Mouse (Mus musculus): ENCODE results near the gene Riox1. TPM values are rescaled to one million over a fixed set of nuclear protein-coding genes. Genes with fewer than 3 reads are reported as not detected.
"Not testable (repeated sequence)": the region's sequence is repeated elsewhere in the genome, so short reads cannot be mapped to it uniquely, and the experiment has no call there.

Riox1 gene
- polyA plus RNA-seq, 2 experiments: 13.9 to 15.8 TPM

GRCm38 (mm10) chr12:83998341-83999107 lies 48.1 kb downstream of the Riox1 start:
- Histone ChIP-seq H3K4me3 (replicated peaks; ENCODE audit: low read length) (no peak overlapping the region), H3K4me1 (ENCODE audit: control insufficient read depth, insufficient read depth, low read length) (no peaks in the 10 kb centered on the region), H3K27me3 (ENCODE audit: control insufficient read depth, insufficient read depth, low read length) (no peaks in the 10 kb centered on the region), H3K9me3 (ENCODE audit: control insufficient read depth, low read length) (peaks cover 9% of the 10 kb centered on the region), H3K27ac (replicated peaks; ENCODE audit: low read depth, low read length) (no peak overlapping the region), H3K36me3 (ENCODE audit: control insufficient read depth, insufficient read depth, low read length) (peaks cover 2% of the 10 kb centered on the region; the same call in 1 of the 2 replicates), H3K9ac (ENCODE audit: low read depth, low read length, severe bottlenecking) (no peak overlapping the region), H3K4me2 (replicated peaks; ENCODE audit: low read depth, low read length, severe bottlenecking) (no peak overlapping the region)
- DNase-seq (ENCODE audit: low spot score): peak; percentile 44
- ATAC-seq (ENCODE audit: low FRiP score, low read depth): no peak
- no peak for TF ChIP-seq POLR2A (IDR thresholded peaks at IDR 0.05; ENCODE audit: borderline replicate concordance, extremely low read depth, insufficient read depth, insufficient read length)
- WGBS: 61% methylated on average over 11 of the region's 11 CpGs

DNA sequence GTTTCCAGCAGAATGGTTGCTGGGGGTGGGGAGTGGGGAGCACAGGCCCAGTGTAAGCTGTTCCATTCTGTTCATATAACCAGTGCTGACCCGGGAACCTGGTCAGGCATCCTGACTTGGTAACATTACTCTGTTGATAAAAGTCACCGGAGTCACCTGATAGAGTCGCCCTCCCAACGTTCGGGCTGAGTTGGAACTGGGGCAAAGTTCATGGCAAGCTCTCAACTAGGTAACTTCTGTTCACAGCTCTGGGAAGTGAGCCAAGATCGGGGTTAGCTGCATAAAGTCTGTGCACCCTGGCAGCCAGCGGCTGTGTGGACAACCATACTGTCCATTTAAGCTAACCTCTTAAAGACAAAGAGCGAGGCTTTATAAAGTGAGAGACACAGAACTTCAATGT lies 48.8 kb downstream of the Riox1 start:
- DNase-seq (ENCODE audit: low spot score); H3K4me1 ChIP-seq (ENCODE audit: control insufficient read depth, insufficient read depth, low read length); H3K4me3 ChIP-seq (replicated peaks; ENCODE audit: low read length); H3K4me2 ChIP-seq (replicated peaks; ENCODE audit: low read depth, low read length, severe bottlenecking); H3K27ac ChIP-seq (replicated peaks; ENCODE audit: low read depth, low read length); H3K36me3 ChIP-seq (ENCODE audit: control insufficient read depth, insufficient read depth, low read length); H3K9me3 ChIP-seq (ENCODE audit: control insufficient read depth, low read length); H3K9ac ChIP-seq (ENCODE audit: low read depth, low read length, severe bottlenecking); H3K27me3 ChIP-seq (ENCODE audit: control insufficient read depth, insufficient read depth, low read length); ATAC-seq (ENCODE audit: low FRiP score, low read depth): not testable (repeated sequence)
- WGBS: 58% methylated on average over 8 of the region's 8 CpGs

DNA sequence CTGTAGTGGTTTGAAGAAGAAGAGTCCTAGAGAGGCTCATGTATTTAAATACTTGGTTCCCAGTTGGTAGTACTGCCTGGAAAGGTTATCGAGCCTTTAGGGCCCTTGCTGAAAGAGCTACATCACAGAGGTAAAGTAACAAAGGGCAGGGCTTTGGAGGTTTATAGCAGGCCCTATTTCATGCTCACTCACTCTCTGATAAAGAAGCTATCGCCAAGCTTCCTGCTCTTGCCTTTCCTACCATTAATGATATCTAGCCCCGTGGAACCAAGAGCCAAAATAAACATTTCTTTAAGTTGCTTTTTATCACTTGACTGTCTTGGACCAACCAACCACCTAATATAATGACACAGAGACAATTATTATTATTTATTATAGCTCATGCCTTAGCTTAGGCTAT lies 50.0 kb downstream of the Riox1 start:
- WGBS: 79% methylated on average over 3 of the region's 3 CpGs
- Histone ChIP-seq H3K9ac (ENCODE audit: low read depth, low read length, severe bottlenecking) (no peak overlapping the region), H3K4me2 (replicated peaks; ENCODE audit: low read depth, low read length, severe bottlenecking) (no peak overlapping the region), H3K4me3 (replicated peaks; ENCODE audit: low read length) (no peak overlapping the region), H3K4me1 (ENCODE audit: control insufficient read depth, insufficient read depth, low read length) (no peaks in the 10 kb centered on the region), H3K36me3 (ENCODE audit: control insufficient read depth, insufficient read depth, low read length) (no peaks in the 10 kb centered on the region), H3K27ac (replicated peaks; ENCODE audit: low read depth, low read length) (no peak overlapping the region), H3K9me3 (ENCODE audit: control insufficient read depth, low read length) (peaks cover 9% of the 10 kb centered on the region), H3K27me3 (ENCODE audit: control insufficient read depth, insufficient read depth, low read length) (no peaks in the 10 kb centered on the region)
- TF ChIP-seq POLR2A (IDR thresholded peaks at IDR 0.05; ENCODE audit: borderline replicate concordance, extremely low read depth, insufficient read depth, insufficient read length): no peak
- ATAC-seq (ENCODE audit: low FRiP score, low read depth): no peak
- no peak for DNase-seq (ENCODE audit: low spot score)

Other genes with a start within 250 kb of the Riox1 start
- gene Papln, start 187.0 kb upstream of the Riox1 start, polyA plus RNA-seq (2012; rRNA removed): 5.2 and 5.9 TPM in 2 replicates
- 2.0 and 2.6 TPM in 2 replicates for gene Papln, start 187.0 kb upstream of the Riox1 start, polyA plus RNA-seq (2014; fragmentation: Nextera tagmentation; extraction: Ambion mirVana)
- gene Numb, start 28.7 kb upstream of the Riox1 start, polyA plus RNA-seq (2012; rRNA removed): 53.8 and 72.4 TPM in 2 replicates
- gene Numb, start 28.7 kb upstream of the Riox1 start, polyA plus RNA-seq (2014; fragmentation: Nextera tagmentation; extraction: Ambion mirVana): 31.3 and 33.2 TPM in 2 replicates
- 0.03 TPM in 1 of 2 replicates, not detected in the other for gene Heatr4, start 34.2 kb downstream of the Riox1 start, polyA plus RNA-seq (2012; rRNA removed)
- not detected in 2 replicates for gene Heatr4, start 34.2 kb downstream of the Riox1 start, polyA plus RNA-seq (2014; fragmentation: Nextera tagmentation; extraction: Ambion mirVana)
- gene Acot2, start 37.3 kb downstream of the Riox1 start, polyA plus RNA-seq (2012; rRNA removed): 6.8 and 7.1 TPM in 2 replicates
- 15.6 TPM in 2 replicates for gene Acot2, start 37.3 kb downstream of the Riox1 start, polyA plus RNA-seq (2014; fragmentation: Nextera tagmentation; extraction: Ambion mirVana)
- 27.8 and 30.7 TPM in 2 replicates for gene Acot1, start 58.9 kb downstream of the Riox1 start, polyA plus RNA-seq (2012; rRNA removed)
- 54.2 and 56.5 TPM in 2 replicates for gene Acot1, start 58.9 kb downstream of the Riox1 start, polyA plus RNA-seq (2014; fragmentation: Nextera tagmentation; extraction: Ambion mirVana)
- 0.23 TPM in 2 replicates for gene Acot4, start 87.8 kb downstream of the Riox1 start, polyA plus RNA-seq (2012; rRNA removed)
- gene Acot4, start 87.8 kb downstream of the Riox1 start, polyA plus RNA-seq (2014; fragmentation: Nextera tagmentation; extraction: Ambion mirVana): 0.11 and 0.41 TPM in 2 replicates
- gene Gm49366, start 88.3 kb downstream of the Riox1 start, polyA plus RNA-seq (2012; rRNA removed): not detected in 2 replicates
- not detected in 2 replicates for gene Gm49366, start 88.3 kb downstream of the Riox1 start, polyA plus RNA-seq (2014; fragmentation: Nextera tagmentation; extraction: Ambion mirVana)
- gene Acot3, start 101.5 kb downstream of the Riox1 start, polyA plus RNA-seq (2012; rRNA removed): 0.01 and 0.04 TPM in 2 replicates
- not detected in 2 replicates for gene Acot3, start 101.5 kb downstream of the Riox1 start, polyA plus RNA-seq (2014; fragmentation: Nextera tagmentation; extraction: Ambion mirVana)
- gene Acot5, start 118.7 kb downstream of the Riox1 start, polyA plus RNA-seq (2012; rRNA removed): 0.10 and 0.13 TPM in 2 replicates
- not detected in 2 replicates for gene Acot5, start 118.7 kb downstream of the Riox1 start, polyA plus RNA-seq (2014; fragmentation: Nextera tagmentation; extraction: Ambion mirVana)
- 4.0 and 4.4 TPM in 2 replicates for gene Acot6, start 150.0 kb downstream of the Riox1 start, polyA plus RNA-seq (2012; rRNA removed)
- 1.4 and 2.2 TPM in 2 replicates for gene Acot6, start 150.0 kb downstream of the Riox1 start, polyA plus RNA-seq (2014; fragmentation: Nextera tagmentation; extraction: Ambion mirVana)
- gene Dnal1, start 163.8 kb downstream of the Riox1 start, polyA plus RNA-seq (2012; rRNA removed): 15.1 and 17.0 TPM in 2 replicates
- gene Dnal1, start 163.8 kb downstream of the Riox1 start, polyA plus RNA-seq (2014; fragmentation: Nextera tagmentation; extraction: Ambion mirVana): 5.9 and 6.4 TPM in 2 replicates
- 0.24 and 0.39 TPM in 2 replicates for gene Pnma1, start 197.9 kb downstream of the Riox1 start, polyA plus RNA-seq (2012; rRNA removed)
- gene Pnma1, start 197.9 kb downstream of the Riox1 start, polyA plus RNA-seq (2014; fragmentation: Nextera tagmentation; extraction: Ambion mirVana): 0.55 and 0.83 TPM in 2 replicates

Measured in limb, embryonic 14.5 days (tissue).